Mouse (Mus musculus) ES-E14 (cell line): ENCODE data around the gene Slc44a1.

ENCODE experiments used
- CHD2 ChIP-seq: IDR thresholded peaks from 2 replicates; pipeline ENCODE4 v1.6.1; 2014; ENCODE audit warnings: mild to moderate bottlenecking, low read depth, low read length, inconsistent platforms
- HCFC1 ChIP-seq: IDR thresholded peaks from 2 replicates; pipeline ENCODE4 v1.6.1; 2012; ENCODE audit warnings: low read length, inconsistent platforms, borderline replicate concordance; ENCODE audit not compliant: insufficient read depth
- MAFK ChIP-seq: IDR thresholded peaks from 2 replicates; pipeline ENCODE4 v1.6.1; 2014; ENCODE audit warnings: mild to moderate bottlenecking, low read depth, low read length, inconsistent platforms; ENCODE audit not compliant: insufficient read depth
- ZC3H11A ChIP-seq: IDR thresholded peaks from 2 replicates; pipeline ENCODE4 v1.6.1; 2012; ENCODE audit warnings: low read depth, mild to moderate bottlenecking, inconsistent platforms, low read length, borderline replicate concordance
- ZNF384 ChIP-seq: IDR thresholded peaks from 2 replicates; pipeline ENCODE4 v1.6.1; 2012; ENCODE audit warnings: low read depth, low read length, inconsistent platforms

DNA sequence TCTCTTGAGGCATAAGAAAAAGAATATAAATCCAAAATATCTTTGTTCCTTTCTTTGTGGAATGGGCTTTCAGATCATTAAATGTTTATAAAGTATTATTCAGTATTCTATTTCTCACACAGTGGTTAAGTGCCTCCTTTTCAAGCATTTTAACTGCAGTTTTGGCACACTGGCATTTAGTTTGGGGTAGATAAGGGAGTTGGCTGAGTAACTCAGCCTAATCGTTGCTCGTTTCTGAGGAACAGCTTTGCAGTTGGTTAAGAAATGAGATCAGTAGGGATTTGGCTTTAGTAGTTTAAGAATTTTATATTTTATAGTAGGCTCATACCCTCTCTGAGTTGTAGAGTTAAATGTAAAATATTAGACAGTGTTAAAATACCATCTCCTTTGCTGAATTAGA, 97.3 kb downstream of the Slc44a1 start:
- TF ChIP-seq ZC3H11A (no peak), HCFC1 (no peak), ZNF384 (no peak), MAFK (no peak), CHD2 (no peak)
